Mouse (Mus musculus) heart, embryonic 13.5 days (tissue): ENCODE measurements around the gene Gde1. TPM values are rescaled to one million over a fixed set of nuclear protein-coding genes. Genes with fewer than 3 reads are reported as not detected.

Source experiments
- ATAC-seq: fragments of 200-750 bp; cut with Nextera tagmentation; 2 replicates; pipeline ENCODE4 v1.8.0; 2017; ENCODE audit warnings: moderate TSS enrichment; ENCODE audit not compliant: insufficient number of reproducible peaks, low FRiP score, low TSS enrichment; ENCODE audit errors: extremely low read depth
- H3K27ac ChIP-seq: fragments of 300-500 bp; sonication (generic); replicated peaks from 2 replicates; pipeline ENCODE4 v1.5.1; 2015; ENCODE audit warnings: moderate library complexity, mild to moderate bottlenecking, inconsistent platforms
- H3K27me3 ChIP-seq: fragments of 300-500 bp; sonication (generic); replicated peaks from 2 replicates; pipeline ENCODE4 v1.6.1; 2015; ENCODE audit warnings: mild to moderate bottlenecking, inconsistent platforms
- H3K36me3 ChIP-seq: fragments of 300-500 bp; sonication (generic); 2 replicates; pipeline ENCODE4 v1.6.1; 2015; ENCODE audit warnings: mild to moderate bottlenecking, inconsistent platforms
- H3K4me1 ChIP-seq: fragments of 300-500 bp; sonication (generic); 2 replicates; pipeline ENCODE4 v1.6.1; 2015; ENCODE audit warnings: inconsistent platforms
- H3K4me2 ChIP-seq: fragments of 300-500 bp; sonication (generic); 2 replicates; pipeline ENCODE4 v1.6.1; 2015; ENCODE audit warnings: inconsistent platforms, mild to moderate bottlenecking, moderate library complexity
- H3K4me3 ChIP-seq: fragments of 300-500 bp; sonication (generic); 2 replicates; pipeline ENCODE4 v1.5.1; 2015; ENCODE audit warnings: moderate library complexity, mild to moderate bottlenecking, inconsistent platforms
- H3K9ac ChIP-seq: fragments of 300-500 bp; sonication (generic); 2 replicates; pipeline ENCODE4 v1.6.1; 2015; ENCODE audit warnings: inconsistent platforms, mild to moderate bottlenecking, moderate library complexity
- H3K9me3 ChIP-seq: fragments of 300-500 bp; sonication (generic); 2 replicates; pipeline ENCODE4 v1.6.1; 2016; ENCODE audit warnings: inconsistent platforms
- WGBS: fragments of 180-500 bp; shearing (Covaris S2); methylation state at CpG from one replicate; pipeline ENCODE4 v1.1.7; 2015; ENCODE audit warnings: mixed read lengths; 5-methylcytosine and 5-hydroxymethylcytosine counted together
- polyA plus RNA-seq: library from polyadenylated mRNA; unstranded; fragments of >200 nt; fragmentation: Nextera tagmentation; extraction: Ambion mirVana; gene quantifications from 2 replicates; pipeline ENCODE4 v1.2.1, GENCODE M21; 2015

The Gde1 gene
- polyA plus RNA-seq, 1 experiment from 2014 or later: 76.1 TPM

DNA sequence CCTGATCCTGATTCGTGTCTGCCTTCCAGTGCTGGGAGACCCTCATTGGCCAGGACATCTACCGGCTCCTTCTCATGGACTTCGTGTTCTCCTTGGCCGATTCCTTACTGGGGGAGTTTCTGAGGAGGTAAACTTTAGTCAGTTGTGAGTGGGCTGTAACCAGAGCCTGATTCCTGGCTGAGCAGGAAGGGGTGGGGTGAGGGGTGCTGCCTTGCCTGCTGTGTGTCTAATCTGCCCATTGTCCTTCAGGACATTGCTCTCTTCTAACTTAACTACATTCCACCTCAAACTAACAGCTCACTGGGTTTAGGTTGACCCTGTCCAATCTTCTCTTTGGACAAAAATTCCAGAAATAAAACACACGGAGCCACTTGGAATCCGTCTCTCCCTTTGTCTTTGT is 48.8 kb downstream of the Gde1 start:
- H3K4me1 ChIP-seq: no peaks in the 10 kb centered on the region
- H3K36me3 ChIP-seq: no peaks in the 10 kb centered on the region
- no peak for ATAC-seq
- no peak overlapping the region for H3K9ac ChIP-seq
- H3K27me3 ChIP-seq: peaks cover 64% of the 10 kb centered on the region
- H3K4me3 ChIP-seq: no peak overlapping the region
- no peaks in the 10 kb centered on the region for H3K9me3 ChIP-seq
- WGBS: 36% methylated on average over 6 of the region's 6 CpGs
- no peak overlapping the region for H3K27ac ChIP-seq
- H3K4me2 ChIP-seq: no peak overlapping the region

DNA sequence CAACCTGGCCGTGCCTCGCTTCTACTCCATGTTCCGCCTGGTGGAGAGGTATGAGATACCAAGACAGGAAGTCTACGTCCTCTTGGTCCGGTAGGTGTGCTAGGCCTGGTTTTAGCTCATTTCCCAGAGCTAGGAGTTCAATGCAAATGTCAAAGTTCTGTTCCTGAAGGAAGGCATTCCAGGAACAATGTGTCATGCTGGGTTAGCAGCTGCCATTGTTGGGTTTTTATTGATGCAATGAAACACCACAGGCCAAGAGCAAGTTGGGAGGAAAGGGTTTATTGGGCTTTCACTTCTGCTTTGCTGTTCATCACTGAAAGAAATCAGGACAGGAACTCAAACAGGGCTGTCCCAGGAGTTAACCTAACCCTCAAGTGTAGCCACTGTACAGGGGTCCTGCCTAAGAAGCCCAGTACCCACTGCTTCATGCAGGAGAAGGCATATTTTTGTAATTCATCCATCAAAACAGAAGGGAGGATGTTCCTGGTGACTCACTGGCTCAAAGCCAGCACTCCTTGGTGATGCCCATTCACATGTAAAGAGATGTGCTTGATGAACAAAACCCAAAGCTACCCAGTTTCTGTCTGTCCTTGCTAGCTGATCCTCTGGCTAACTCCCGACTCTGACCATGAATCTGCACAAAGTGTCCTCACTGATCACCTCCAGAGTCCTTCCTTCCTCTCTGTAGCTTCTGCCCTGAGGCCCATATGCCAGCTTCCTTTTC is 52.8 kb downstream of the Gde1 start:
- H3K27me3 ChIP-seq: peaks cover 53% of the 10 kb centered on the region
- no peak overlapping the region for H3K9ac ChIP-seq
- no peaks in the 10 kb centered on the region for H3K9me3 ChIP-seq
- H3K4me3 ChIP-seq: no peak overlapping the region
- no peak overlapping the region for H3K4me2 ChIP-seq
- H3K4me1 ChIP-seq: no peaks in the 10 kb centered on the region
- no peaks in the 10 kb centered on the region for H3K36me3 ChIP-seq
- no peak overlapping the region for H3K27ac ChIP-seq
- 68% methylated on average over 6 of the region's 6 CpGs for WGBS
- ATAC-seq: no peak

DNA sequence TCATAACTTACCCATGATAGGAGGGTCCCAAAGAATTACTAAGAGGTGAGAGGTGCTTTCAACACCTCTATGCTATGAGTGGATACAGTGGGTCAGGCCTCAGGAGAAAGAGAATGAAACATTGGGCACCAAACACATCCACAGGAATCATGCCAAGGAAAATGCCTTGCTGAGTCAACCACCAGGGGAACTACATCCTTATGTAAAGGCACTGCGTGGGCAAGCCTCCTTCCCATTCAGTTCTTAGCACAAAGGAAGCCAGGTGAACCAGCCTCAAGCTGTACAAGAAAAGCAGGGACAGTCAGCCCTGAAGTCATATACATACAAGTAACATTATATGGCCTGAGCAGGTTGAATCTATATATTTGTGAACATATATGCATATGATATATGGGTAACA is 54.7 kb downstream of the Gde1 start:
- no peaks in the 10 kb centered on the region for H3K9me3 ChIP-seq
- H3K4me2 ChIP-seq: no peak overlapping the region
- H3K27me3 ChIP-seq: peaks cover 47% of the 10 kb centered on the region
- H3K9ac ChIP-seq: no peak overlapping the region
- WGBS: 54% methylated on average over 1 of the region's 1 CpGs
- H3K36me3 ChIP-seq: no peaks in the 10 kb centered on the region
- ATAC-seq: no peak
- no peak overlapping the region for H3K27ac ChIP-seq
- no peaks in the 10 kb centered on the region for H3K4me1 ChIP-seq
- H3K4me3 ChIP-seq: no peak overlapping the region

DNA sequence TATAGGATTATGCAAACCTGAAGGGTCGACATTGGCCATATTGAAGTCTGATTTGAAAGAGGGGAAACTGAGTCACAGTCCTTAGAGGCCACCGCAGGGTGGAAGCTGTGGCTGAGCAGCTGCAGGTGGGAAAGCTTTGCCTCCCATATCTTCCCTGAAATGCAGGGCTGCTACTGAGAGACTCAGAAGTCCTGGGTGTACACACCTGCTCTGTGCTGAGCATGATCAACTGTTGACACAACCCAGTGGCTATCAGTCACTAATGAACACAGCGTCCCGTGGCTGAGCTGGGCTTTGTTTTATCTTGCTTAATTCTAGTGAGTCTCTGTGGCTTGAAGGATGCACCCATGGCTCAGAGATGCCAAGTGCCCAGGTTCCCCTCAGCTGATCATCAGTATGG is 55.5 kb downstream of the Gde1 start:
- Histone ChIP-seq H3K4me3 (no peak overlapping the region), H3K4me2 (no peak overlapping the region), H3K9ac (no peak overlapping the region), H3K27me3 (peaks cover 46% of the 10 kb centered on the region), H3K9me3 (no peaks in the 10 kb centered on the region), H3K4me1 (no peaks in the 10 kb centered on the region), H3K36me3 (no peaks in the 10 kb centered on the region), H3K27ac (no peak overlapping the region)
- 70% methylated on average over 4 of the region's 4 CpGs for WGBS
- ATAC-seq: no peak

DNA sequence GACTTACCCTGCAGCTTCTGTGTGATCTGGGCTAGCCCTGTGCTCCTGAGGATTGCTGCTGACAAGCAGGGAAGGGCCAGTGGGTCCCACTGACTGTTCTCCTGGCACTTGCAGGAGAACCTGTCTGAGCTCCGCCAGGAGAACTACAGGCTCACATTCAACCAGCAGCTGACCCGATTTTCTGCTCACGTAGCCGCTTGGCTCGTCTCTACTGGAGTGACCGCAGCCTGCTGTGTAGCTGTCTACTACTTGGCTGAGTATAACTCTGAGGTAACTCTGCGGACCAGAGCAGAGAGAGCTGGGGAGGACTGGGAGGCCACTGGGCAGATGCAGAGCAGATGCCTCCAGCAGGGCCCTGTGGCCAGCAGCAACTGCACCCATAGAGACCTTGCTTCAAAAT is 56.2 kb downstream of the Gde1 start:
- Histone ChIP-seq H3K4me1 (no peaks in the 10 kb centered on the region), H3K36me3 (no peaks in the 10 kb centered on the region), H3K9ac (no peak overlapping the region), H3K27ac (no peak overlapping the region), H3K27me3 (peaks cover 40% of the 10 kb centered on the region), H3K4me2 (no peak overlapping the region), H3K4me3 (no peak overlapping the region), H3K9me3 (no peaks in the 10 kb centered on the region)
- no peak for ATAC-seq
- WGBS: 73% methylated on average over 7 of the region's 7 CpGs

DNA sequence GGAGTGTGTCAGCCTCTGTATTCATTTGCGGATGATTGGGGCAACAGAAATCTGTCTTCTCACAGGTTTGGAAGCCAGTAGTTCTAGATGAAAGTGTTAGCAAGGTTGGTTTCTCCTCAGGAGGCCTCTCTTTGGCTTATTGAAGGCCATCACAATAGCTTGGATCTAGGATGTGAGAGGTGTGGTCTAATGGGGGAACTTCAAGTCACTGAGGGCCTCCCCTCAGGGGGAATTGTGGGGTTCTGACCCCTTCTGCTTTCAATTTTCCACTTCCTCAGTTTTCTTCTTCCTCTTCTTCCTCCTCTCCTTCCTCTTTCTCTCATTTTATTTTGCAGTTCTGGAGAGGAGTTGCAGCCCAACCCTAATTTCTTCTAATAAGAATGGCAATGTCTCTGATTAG is 59.3 kb downstream of the Gde1 start:
- Histone ChIP-seq H3K9ac (no peak overlapping the region), H3K4me1 (no peaks in the 10 kb centered on the region), H3K36me3 (no peaks in the 10 kb centered on the region), H3K9me3 (no peaks in the 10 kb centered on the region), H3K27me3 (peaks cover 26% of the 10 kb centered on the region), H3K27ac (no peak overlapping the region), H3K4me3 (no peak overlapping the region), H3K4me2 (no peak overlapping the region)
- WGBS: 78% methylated on average over 1 of the region's 1 CpGs
- no peak for ATAC-seq

Other genes starting within 250 kb of the Gde1 start
- gene Itpripl2, start 213.8 kb downstream of the Gde1 start, polyA plus RNA-seq: 2.9 and 3.2 TPM in 2 replicates
- 145 and 178 TPM in 2 replicates for gene Coq7, start 172.4 kb downstream of the Gde1 start, polyA plus RNA-seq
- 1.2 and 1.3 TPM in 2 replicates for gene Tmc7, start 121.0 kb downstream of the Gde1 start, polyA plus RNA-seq
- 0.04 TPM in 1 of 2 replicates, not detected in the other for gene Tmc5, start 108.5 kb downstream of the Gde1 start, polyA plus RNA-seq
- gene Ccp110, start 6.8 kb upstream of the Gde1 start, polyA plus RNA-seq: 6.4 and 6.8 TPM in 2 replicates
- 46.3 and 49.5 TPM in 2 replicates for gene Vps35l, start 34.4 kb upstream of the Gde1 start, polyA plus RNA-seq
- gene Iqck, start 150.0 kb upstream of the Gde1 start, polyA plus RNA-seq: 0.96 and 1.1 TPM in 2 replicates
- 55.0 and 68.3 TPM in 2 replicates for gene Knop1, start 150.5 kb upstream of the Gde1 start, polyA plus RNA-seq